ENCODE assay signal across 10 mouse cellular contexts in genomic region chr15:62953215-62953941, GRCm38 (mm10).
DNase-seq lines count a peak whose midpoint lies in the region; ATAC-seq and TF ChIP-seq lines count a peak whose summit lies in the region.
"Had no signal": no experiment of that assay in that cellular context is flagged by ENCODE, and none has a peak within 500 bp of the region (broad histone marks: within the 10 kb centered on the region; RNA-seq: fewer than 3 reads in every experiment).

No protein-coding gene starts in this region.

- no peak for TF ChIP-seq CTCF in kidney, postnatal 0 days (IDR thresholded peaks at IDR 0.05; ENCODE audit: low read depth)
- no peak for TF ChIP-seq CTCF in midbrain, postnatal 0 days (IDR thresholded peaks at IDR 0.05)

- no peaks in the 10 kb centered on the region for H3K9me3 ChIP-seq in kidney, postnatal 0 days (replicated peaks; ENCODE audit: low read length)
- no peaks in the 10 kb centered on the region for H3K9me3 ChIP-seq in forebrain, embryonic 16.5 days (ENCODE audit: control insufficient read depth, low read length)
- H3K9me3 ChIP-seq in midbrain, postnatal 0 days (ENCODE audit: low read length), result no peaks in the 10 kb centered on the region
- H3K9me3 ChIP-seq: heart, embryonic 10.5 days had no signal

- H3K4me1 ChIP-seq in kidney, postnatal 0 days (replicated peaks; ENCODE audit: insufficient read depth, low read length), result no peaks in the 10 kb centered on the region
- peaks cover 3% of the 10 kb centered on the region; the same call in 1 of the 2 replicates for H3K4me1 ChIP-seq in forebrain, embryonic 16.5 days (replicated peaks; ENCODE audit: control insufficient read depth, insufficient read depth, low read length)
- no peaks in the 10 kb centered on the region for H3K4me1 ChIP-seq in midbrain, postnatal 0 days (ENCODE audit: insufficient read depth, low read length)
- H3K4me1 ChIP-seq: heart, embryonic 10.5 days had no signal

- peak; percentile 28 for DNase-seq in embryo, embryonic 11 days
- DNase-seq in embryo, embryonic 10 days (ENCODE audit: low spot score), result no peak
- DNase-seq in kidney, postnatal 0 days (ENCODE audit: low spot score), result peak; percentile 69
- DNase-seq in kidney, adult 18-20 months, result no peak
- DNase-seq in midbrain, postnatal 0 days (ENCODE audit: low spot score), result peak; percentile 9
- no peak for DNase-seq in liver
- DNase-seq in thymus, postnatal 10 days (ENCODE audit: low spot score in 2 of 2), result no peak
- DNase-seq: cerebellum, postnatal 25 days had no signal

- no peak overlapping the region for H3K27ac ChIP-seq in kidney, postnatal 0 days
- H3K27ac ChIP-seq in forebrain, embryonic 16.5 days (ENCODE audit: low read length), result peak overlapping the region; percentile 16; the same call in 1 of the 2 replicates
- no peak overlapping the region for H3K27ac ChIP-seq in midbrain, postnatal 0 days (ENCODE audit: low read depth, low read length)
- H3K27ac ChIP-seq: heart, embryonic 10.5 days had no signal

- no peaks in the 10 kb centered on the region for H3K27me3 ChIP-seq in kidney, postnatal 0 days (ENCODE audit: insufficient read depth, low read length)
- H3K27me3 ChIP-seq in forebrain, embryonic 16.5 days (replicated peaks; ENCODE audit: control insufficient read depth, insufficient read depth, low read length), result no peaks in the 10 kb centered on the region
- H3K27me3 ChIP-seq in midbrain, postnatal 0 days (ENCODE audit: insufficient read depth, low read length), result no peaks in the 10 kb centered on the region

- no peak for ATAC-seq in kidney, postnatal 0 days (replicated peaks; ENCODE audit: low FRiP score, low read depth)
- peak; percentile 79 for ATAC-seq in forebrain, embryonic 16.5 days
- ATAC-seq in midbrain, postnatal 0 days (ENCODE audit: low FRiP score), result no peak

- 48% methylated on average over 6 of the region's 6 CpGs for WGBS in kidney, postnatal 0 days
- 54% methylated on average over 6 of the region's 6 CpGs for WGBS in forebrain, embryonic 16.5 days
- WGBS in midbrain, postnatal 0 days, result 51% methylated on average over 6 of the region's 6 CpGs

- H3K4me3 ChIP-seq in kidney, postnatal 0 days (replicated peaks; ENCODE audit: low read depth, low read length), result no peak overlapping the region
- H3K4me3 ChIP-seq in forebrain, embryonic 16.5 days (replicated peaks; ENCODE audit: low read length), result no peak overlapping the region
- no peak overlapping the region for H3K4me3 ChIP-seq in midbrain, postnatal 0 days (ENCODE audit: low read depth, low read length)
- H3K4me3 ChIP-seq: heart, embryonic 10.5 days had no signal

- H3K36me3 ChIP-seq in kidney, postnatal 0 days (ENCODE audit: insufficient read depth, low read length), result no peaks in the 10 kb centered on the region
- no peaks in the 10 kb centered on the region for H3K36me3 ChIP-seq in forebrain, embryonic 16.5 days (ENCODE audit: control insufficient read depth, insufficient read depth)
- H3K36me3 ChIP-seq in midbrain, postnatal 0 days (ENCODE audit: insufficient read depth, low read length), result no peaks in the 10 kb centered on the region
- H3K36me3 ChIP-seq: heart, embryonic 10.5 days had no signal

- H3K9ac ChIP-seq in kidney, postnatal 0 days (ENCODE audit: low read depth, low read length), result no peak overlapping the region
- H3K9ac ChIP-seq in forebrain, embryonic 16.5 days (replicated peaks; ENCODE audit: low read depth, low read length), result no peak overlapping the region
- no peak overlapping the region for H3K9ac ChIP-seq in midbrain, postnatal 0 days (replicated peaks; ENCODE audit: low read length, poor library complexity, severe bottlenecking)

- H3K4me2 ChIP-seq in kidney, postnatal 0 days (ENCODE audit: low read length), result no peak overlapping the region
- H3K4me2 ChIP-seq in forebrain, embryonic 16.5 days (ENCODE audit: low read length), result no peak overlapping the region
- H3K4me2 ChIP-seq in midbrain, postnatal 0 days (ENCODE audit: low read depth, low read length, poor library complexity, severe bottlenecking), result no peak overlapping the region

Comparison
In these comparisons a context has a peak if more than half of its experiments do, and no peak if none do; other contexts are left out.
1. DNase-seq: peak in embryo, embryonic 11 days (single experiment), kidney, postnatal 0 days (single experiment) and midbrain, postnatal 0 days (single experiment); none in embryo, embryonic 10 days (single experiment), kidney, adult 18-20 months (single experiment), liver (single experiment) and thymus, postnatal 10 days (0 of 2).